Mouse (Mus musculus) stomach, postnatal 0 days (tissue): ENCODE measurements around the gene Gm1043.

Experiments used
- CTCF ChIP-seq: IDR thresholded peaks from 2 replicates; pipeline ENCODE4 v1.5.1; 2016; ENCODE audit warnings: antibody characterized with exemption, low read depth, mild to moderate bottlenecking, moderate library complexity
- EP300 ChIP-seq: optimal IDR thresholded peaks from 2 replicates; pipeline ENCODE3; 2016; ENCODE audit warnings: antibody characterized with exemption

GRCm38 (mm10) chr5:37131841-37132240 lies 46.7 kb downstream of the Gm1043 start:
- no peak for TF ChIP-seq CTCF
- TF ChIP-seq EP300: no peak
